7 mouse cellular contexts compared by ENCODE assay signal in the genomic region with DNA sequence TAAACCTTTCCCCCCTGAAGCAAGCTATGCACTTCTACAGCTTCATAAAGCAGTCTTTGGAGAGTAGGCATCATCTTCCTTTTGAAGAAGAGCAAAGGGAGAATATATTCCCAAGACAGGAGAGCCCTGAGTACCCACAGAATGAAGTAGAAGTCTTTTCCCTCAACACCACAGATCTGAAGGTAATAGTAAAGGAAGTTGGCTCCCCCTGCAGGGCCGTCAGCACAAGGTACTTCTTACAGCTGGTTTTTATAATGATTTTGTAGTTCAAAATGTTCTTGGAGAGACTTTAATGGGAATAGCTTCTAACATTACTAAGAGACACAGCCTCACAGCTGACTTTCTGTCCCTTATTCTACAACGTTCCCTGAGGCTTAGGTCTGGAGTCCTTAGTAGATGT. TPM values are rescaled to one million over a fixed set of nuclear protein-coding genes. Genes with fewer than 3 reads are reported as not detected.
A peak's percentile ranks its signal among the peaks of the same experiment; 100 is the strongest.
DNase-seq lines count a peak whose midpoint lies in the region; ATAC-seq and TF ChIP-seq lines count a peak whose summit lies in the region.

No protein-coding gene starts in this region.

- DNase-seq in kidney, adult 18-20 months = peak; percentile 21
- DNase-seq in neural tube, embryonic 10.5 days (ENCODE audit: extremely low spot score, low spot score) = no peak

- no peak overlapping the region for H3K4me2 ChIP-seq in kidney, embryonic 16.5 days (replicated peaks; ENCODE audit: low read depth, low read length)
- H3K4me2 ChIP-seq in forebrain, embryonic 15.5 days (replicated peaks) = no peak overlapping the region

- no peak overlapping the region for H3K9ac ChIP-seq in kidney, embryonic 16.5 days (replicated peaks; ENCODE audit: low read length)
- H3K9ac ChIP-seq in forebrain, embryonic 15.5 days (replicated peaks) = no peak overlapping the region

- H3K4me3 ChIP-seq in kidney, embryonic 16.5 days (ENCODE audit: low read length) = no peak overlapping the region
- H3K4me3 ChIP-seq in E14TG2a.4 (replicated peaks; ENCODE audit: low read length) = no peak overlapping the region
- no peak overlapping the region for H3K4me3 ChIP-seq in cortical plate, adult 2 months (ENCODE audit: insufficient read depth, low read length)
- no peak overlapping the region for H3K4me3 ChIP-seq in forebrain, embryonic 15.5 days

- H3K9me3 ChIP-seq in kidney, embryonic 16.5 days (ENCODE audit: low read length) = no peaks in the 10 kb centered on the region
- H3K9me3 ChIP-seq in E14TG2a.4 (ENCODE audit: low read length) = no peaks in the 10 kb centered on the region
- no peaks in the 10 kb centered on the region for H3K9me3 ChIP-seq in forebrain, embryonic 15.5 days

- H3K4me1 ChIP-seq in kidney, embryonic 16.5 days (ENCODE audit: insufficient read depth, low read length) = no peaks in the 10 kb centered on the region
- peaks cover 82% of the 10 kb centered on the region for H3K4me1 ChIP-seq in E14TG2a.4 (replicated peaks; ENCODE audit: low read depth, low read length)
- no peaks in the 10 kb centered on the region for H3K4me1 ChIP-seq in cortical plate, adult 2 months (ENCODE audit: control insufficient read depth, insufficient read depth, low read length)
- H3K4me1 ChIP-seq in forebrain, embryonic 15.5 days = peaks cover 5% of the 10 kb centered on the region; the same call in 1 of the 2 replicates

- ATAC-seq in kidney, embryonic 16.5 days (ENCODE audit: low FRiP score, low TSS enrichment) = no peak
- ATAC-seq in megakaryocyte progenitor cell, adult 5-6 weeks (replicated peaks; ENCODE audit: poor library complexity) = peak; percentile 42; the same call in 1 of the 2 replicates
- no peak for ATAC-seq in forebrain, embryonic 15.5 days (replicated peaks)

- TF ChIP-seq CTCF in E14TG2a.4 (conservative IDR thresholded peaks at IDR 0.05; ENCODE audit: low read length) = peak; percentile 23
- TF ChIP-seq CTCF in cortical plate, adult 2 months (IDR thresholded peaks at IDR 0.05; ENCODE audit: extremely low read depth, insufficient read depth, low read length) = peak; percentile 43

- TF ChIP-seq POLR2A in cortical plate, adult 2 months (IDR thresholded peaks at IDR 0.05; ENCODE audit: extremely low read depth, insufficient read depth, low read length) = no peak

- H3K27me3 ChIP-seq in kidney, embryonic 16.5 days (ENCODE audit: insufficient read depth, low read length) = no peaks in the 10 kb centered on the region
- no peaks in the 10 kb centered on the region for H3K27me3 ChIP-seq in E14TG2a.4 (ENCODE audit: insufficient read depth, low read length)
- no peaks in the 10 kb centered on the region for H3K27me3 ChIP-seq in forebrain, embryonic 15.5 days

- WGBS in kidney, embryonic 16.5 days = 50% methylated on average over 2 of the region's 2 CpGs
- WGBS in forebrain, embryonic 15.5 days = 73% methylated on average over 2 of the region's 2 CpGs

- H3K36me3 ChIP-seq in kidney, embryonic 16.5 days (ENCODE audit: insufficient read depth, low read length) = no peaks in the 10 kb centered on the region
- H3K36me3 ChIP-seq in E14TG2a.4 (ENCODE audit: insufficient read depth, low read length) = no peaks in the 10 kb centered on the region
- no peaks in the 10 kb centered on the region for H3K36me3 ChIP-seq in forebrain, embryonic 15.5 days

- H3K27ac ChIP-seq in kidney, embryonic 16.5 days (ENCODE audit: low read length) = no peak overlapping the region
- H3K27ac ChIP-seq in cortical plate, adult 2 months (ENCODE audit: insufficient read depth, low read length) = no peak overlapping the region
- no peak overlapping the region for H3K27ac ChIP-seq in forebrain, embryonic 15.5 days (replicated peaks)

RNA-seq across cellular contexts. Expression of a gene that starts 19.8 kb away (rescaled TPM):
- not detected in 2 replicates for polyA plus RNA-seq in kidney, embryonic 16.5 days (2015; fragmentation: Nextera tagmentation; extraction: Ambion mirVana)
- 0.04 TPM in 1 of 2 replicates, not detected in the other for polyA plus RNA-seq in cortical plate, adult 2 months (2012; rRNA removed)
- 1.8 and 4.2 TPM in 2 replicates for total RNA-seq in megakaryocyte progenitor cell, adult 5-6 weeks (2015)
- 2.0 and 3.8 TPM in 2 replicates for total RNA-seq in megakaryocyte progenitor cell, adult 5-6 weeks (2017)
- not detected in 2 replicates for polyA plus RNA-seq in forebrain, embryonic 15.5 days (2015; fragmentation: Nextera tagmentation; extraction: Ambion mirVana)

RNA-seq across cellular contexts. Expression of a gene that starts 54.6 kb away (rescaled TPM):
- 2.4 and 7.0 TPM in 2 replicates for polyA plus RNA-seq in kidney, embryonic 16.5 days (2015; fragmentation: Nextera tagmentation; extraction: Ambion mirVana)
- polyA plus RNA-seq in cortical plate, adult 2 months (2012; rRNA removed) = 3.5 and 4.5 TPM in 2 replicates
- 5.8 and 7.5 TPM in 2 replicates for total RNA-seq in megakaryocyte progenitor cell, adult 5-6 weeks (2015)
- 11.5 and 20.0 TPM in 2 replicates for total RNA-seq in megakaryocyte progenitor cell, adult 5-6 weeks (2017)
- polyA plus RNA-seq in forebrain, embryonic 15.5 days (2015; fragmentation: Nextera tagmentation; extraction: Ambion mirVana) = 1.7 and 2.2 TPM in 2 replicates
